Mouse (Mus musculus) layer of hippocampus, adult 9-10 months (tissue): Measurements from ENCODE around the gene Nacc1.
"Not testable (repeated sequence)": the region's sequence is repeated elsewhere in the genome, so short reads cannot be mapped to it uniquely, and the experiment has no call there.

Experiments
- DNase-seq: peaks from one replicate; pipeline ENCODE4 v3.0.0; 2022; ENCODE audit warnings: low spot score

Gene Nacc1

DNA sequence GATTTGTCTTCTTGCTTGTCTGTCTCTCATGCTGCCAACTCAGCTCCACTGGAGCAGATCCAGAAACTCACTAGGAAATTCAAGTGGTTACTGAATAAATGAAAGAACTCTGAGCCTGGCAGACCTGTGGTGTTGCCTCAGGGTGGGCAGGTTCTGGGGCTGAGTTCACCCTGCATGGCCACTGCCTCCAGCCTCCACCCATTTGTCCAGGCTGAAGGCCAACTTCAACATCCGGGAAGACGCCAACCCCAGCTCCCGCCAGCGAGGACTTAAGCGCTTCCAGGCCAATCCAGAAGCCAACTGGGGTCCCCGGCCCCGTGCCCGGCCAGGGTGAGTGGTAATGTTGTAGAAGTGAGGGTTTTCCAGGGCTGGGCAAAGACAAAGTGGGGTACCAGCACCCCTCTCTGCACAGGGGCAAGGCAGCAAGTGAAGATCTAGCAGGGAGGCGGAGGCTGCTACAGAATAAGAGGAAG lies 11.3 kb upstream of the Nacc1 start:
- no peak for DNase-seq

DNA sequence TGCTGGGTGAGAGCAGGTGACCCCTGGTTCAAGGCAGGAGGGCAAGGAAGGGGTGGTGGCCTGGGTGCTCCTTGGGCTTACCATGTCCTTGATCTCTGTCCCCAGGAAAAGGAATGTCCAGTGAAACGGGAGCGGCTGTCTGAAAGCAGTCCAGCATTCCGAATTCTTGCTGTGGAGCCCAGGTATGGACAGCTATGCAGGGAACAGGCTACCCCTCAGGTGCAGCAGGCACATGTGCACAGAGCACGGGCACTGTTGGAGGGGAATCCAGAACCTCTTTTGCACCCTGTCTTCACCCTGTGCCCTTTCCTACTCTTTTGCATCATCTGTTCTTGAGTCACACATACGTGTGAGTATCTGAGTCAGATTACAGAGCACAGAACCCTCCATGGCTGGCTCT lies 10.6 kb upstream of the Nacc1 start:
- no peak for DNase-seq

DNA sequence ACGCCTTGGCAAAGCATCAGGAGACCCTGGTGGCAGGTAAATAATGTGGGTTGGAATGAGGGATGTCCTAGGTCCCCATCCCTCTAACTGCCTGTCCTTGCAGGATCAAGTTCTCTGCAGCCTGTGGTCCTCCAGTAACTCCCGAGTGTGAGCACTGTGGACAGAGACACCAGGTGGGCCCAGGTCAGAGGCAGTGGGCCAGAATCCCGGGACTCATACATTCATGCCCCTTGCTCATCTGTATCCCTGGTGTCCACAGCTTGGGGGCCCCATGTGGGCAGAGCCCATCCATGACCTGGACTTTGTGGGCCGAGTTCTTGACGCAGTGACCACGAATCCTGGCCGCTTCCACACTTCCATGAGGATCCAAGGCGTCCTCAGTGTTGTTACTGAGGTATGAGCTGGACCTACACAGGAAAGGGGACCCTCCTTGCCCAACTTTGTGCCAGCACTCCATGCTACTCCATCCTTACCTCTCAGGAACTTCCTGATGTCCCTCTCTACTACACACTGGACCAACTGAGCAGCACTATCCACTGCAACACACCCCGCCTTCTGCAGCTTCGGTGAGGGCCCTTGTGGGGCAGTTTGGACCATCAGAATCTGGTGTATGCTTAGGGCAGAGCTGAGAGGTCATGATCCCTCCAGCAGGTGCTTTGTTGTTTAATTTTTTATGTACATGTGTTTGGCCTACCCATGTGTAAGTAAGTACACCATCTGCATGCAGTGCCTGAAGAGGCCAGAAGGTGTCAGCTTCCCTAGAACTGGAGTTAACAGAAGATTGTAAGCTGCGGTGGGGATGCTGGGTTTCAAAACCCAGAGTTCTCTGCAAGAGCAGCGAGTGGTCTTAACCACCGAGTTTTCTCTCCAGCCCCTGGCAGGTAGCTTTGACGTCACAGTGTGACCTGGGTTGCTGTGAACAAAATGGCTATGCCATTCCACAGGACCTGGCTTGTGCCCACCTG lies 9.8 kb upstream of the Nacc1 start:
- no peak for DNase-seq

DNA sequence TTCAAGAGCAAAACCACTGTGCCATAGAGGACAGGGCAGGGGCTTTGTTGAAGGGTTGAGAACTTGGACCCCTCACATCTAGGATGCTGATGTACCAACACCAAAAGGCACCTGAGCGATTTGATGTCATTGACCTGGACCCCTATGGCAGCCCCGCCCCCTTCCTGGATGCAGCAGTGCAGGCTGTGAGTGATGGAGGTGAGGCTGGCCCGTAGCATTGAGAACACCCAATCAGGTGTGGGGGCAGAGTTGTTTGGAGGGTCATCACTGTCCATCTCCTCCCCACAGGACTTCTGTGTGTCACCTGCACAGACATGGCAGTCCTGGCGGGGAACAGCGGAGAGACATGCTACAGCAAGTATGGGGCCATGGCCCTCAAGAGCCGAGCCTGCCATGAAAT lies 7.5 kb upstream of the Nacc1 start:
- no peak for DNase-seq

DNA sequence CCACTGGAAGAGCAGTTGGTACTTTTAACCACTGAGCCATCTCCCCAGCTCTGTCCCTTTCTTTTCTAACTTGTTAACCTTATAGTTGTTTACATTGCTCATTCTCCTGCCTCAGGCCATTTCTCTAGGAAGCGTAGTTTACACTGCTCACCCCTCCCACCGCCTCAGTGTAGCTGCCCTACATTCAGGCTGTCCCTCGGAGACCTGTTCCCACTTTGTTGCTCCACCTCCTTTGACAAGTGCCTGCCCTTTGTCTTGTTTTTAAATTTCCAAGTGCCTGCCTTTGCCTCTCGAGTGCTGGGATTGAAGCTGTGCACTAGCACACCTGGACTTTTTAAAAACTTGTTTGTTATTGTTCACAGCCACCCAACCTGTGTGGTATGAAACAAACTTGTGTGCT lies 5.7 kb upstream of the Nacc1 start:
- DNase-seq, result no peak

DNA sequence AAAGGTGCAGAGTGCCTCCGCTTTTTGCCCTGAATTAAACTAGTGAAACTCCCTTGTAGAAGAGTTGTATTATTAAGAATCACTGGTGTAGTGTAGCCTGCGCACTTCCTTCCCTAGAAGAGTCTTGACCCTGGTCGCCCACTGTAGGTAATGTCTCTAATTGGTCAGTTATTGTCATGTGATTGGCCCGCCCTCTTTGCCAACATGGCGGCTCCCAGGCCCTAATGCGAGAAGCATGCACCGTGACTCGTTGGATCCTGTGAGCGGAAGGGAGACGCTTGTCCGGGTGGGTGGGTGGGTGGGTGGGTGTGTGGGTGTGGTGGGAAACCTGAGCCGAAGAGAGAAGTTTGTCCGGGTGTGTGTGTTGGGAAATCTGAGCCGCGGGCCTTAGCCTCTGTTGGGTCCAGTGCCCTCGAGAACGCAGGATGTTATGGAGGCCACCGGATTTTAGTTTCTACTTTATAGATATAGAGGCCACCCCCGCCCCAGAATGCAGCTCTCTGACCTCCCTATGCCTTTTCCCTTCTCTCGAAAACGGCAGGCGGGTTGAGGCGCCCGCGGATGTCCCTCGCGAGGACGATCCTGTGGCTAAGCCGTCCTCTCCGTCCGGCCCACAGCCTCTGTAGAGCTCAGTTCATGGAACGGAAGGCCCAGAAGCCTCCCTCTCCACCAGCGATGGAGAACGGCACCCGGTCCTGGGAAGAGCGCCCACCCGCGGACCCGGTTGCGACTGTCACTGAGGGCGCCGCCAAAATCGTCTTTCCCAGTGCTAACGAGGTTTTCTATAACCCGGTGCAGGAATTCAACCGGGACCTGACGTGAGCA lies 1.6 kb upstream of the Nacc1 start:
- DNase-seq, result peak; percentile 93

DNA sequence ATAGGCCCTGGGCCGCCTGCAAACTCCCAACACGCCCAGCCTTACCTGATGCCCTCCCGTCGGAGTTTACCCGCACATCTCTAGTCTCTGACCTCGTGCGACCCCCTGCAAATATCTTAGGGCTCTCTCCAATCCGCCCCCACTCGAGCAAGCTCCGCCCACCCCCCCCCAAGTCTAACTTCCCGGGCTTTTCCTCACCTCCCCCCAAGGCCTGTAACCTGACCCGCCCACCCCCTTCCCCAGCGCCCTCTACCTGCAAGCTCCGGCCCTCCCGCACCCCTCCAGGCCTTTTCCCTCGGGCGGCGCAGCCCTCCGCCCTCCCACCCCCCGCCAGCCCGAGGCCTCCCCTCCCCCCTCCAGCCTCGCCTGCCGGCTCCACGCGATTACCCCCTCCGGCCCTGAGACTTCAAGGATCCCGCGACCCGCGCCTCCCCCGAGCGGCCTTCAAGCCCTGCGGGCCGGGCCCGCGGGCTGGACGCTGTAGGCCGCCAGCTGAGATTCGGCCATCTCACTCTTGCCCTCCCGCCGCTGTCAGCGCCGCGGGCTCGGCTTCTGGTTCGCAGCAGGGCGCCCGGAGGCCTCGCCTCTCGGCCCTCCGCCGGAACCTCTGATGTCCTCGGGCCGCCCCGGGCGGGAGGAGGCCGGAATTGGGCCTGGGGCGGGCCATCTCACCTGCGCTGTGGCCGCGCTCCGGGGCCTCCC lies 508 bp downstream of the Nacc1 start:
- DNase-seq, result no peak

DNA sequence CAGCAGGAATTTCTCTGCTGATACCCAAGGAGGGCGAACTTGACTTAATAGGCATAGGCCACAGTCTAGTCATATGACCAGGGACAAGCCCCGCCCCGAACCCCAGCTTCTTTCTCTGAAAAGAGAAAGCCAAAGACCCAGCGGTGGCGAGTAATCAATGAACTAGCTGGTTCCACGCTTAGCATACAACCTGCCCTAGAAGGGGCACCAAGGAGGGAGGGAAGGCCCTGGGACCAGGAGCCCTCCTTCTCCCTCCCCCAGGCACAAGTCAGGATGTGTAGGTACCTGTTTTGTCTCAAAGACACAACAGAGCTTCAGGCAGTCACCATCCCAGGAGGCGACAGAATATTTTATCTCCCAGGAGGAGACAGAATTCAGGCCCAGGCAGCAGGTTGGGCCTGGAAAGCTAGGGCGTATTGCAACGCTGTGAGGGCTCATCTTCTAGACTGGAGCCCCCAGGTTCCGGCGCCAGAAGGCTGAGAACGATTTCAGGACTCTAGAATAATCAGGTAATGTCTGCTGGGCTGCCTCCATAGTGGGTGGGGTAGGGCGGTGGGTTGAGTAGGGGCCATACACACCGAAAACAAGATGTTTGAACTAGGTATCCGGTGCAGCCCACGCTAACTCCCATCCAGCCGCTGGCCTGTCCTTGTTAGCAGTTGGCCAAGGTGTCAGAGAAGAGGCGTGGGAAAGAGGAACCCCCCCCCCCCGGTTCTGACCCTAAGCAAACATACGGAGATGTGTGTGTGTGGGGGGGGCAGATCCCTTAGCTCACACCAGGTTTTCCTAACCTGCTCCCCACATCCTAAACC lies 1.3 kb downstream of the Nacc1 start, which contains the start of gene Trmt1:
TSS of gene Trmt1 (plus strand) at position 117 of the 812 bp plus-strand sequence.
- no peak for DNase-seq

DNA sequence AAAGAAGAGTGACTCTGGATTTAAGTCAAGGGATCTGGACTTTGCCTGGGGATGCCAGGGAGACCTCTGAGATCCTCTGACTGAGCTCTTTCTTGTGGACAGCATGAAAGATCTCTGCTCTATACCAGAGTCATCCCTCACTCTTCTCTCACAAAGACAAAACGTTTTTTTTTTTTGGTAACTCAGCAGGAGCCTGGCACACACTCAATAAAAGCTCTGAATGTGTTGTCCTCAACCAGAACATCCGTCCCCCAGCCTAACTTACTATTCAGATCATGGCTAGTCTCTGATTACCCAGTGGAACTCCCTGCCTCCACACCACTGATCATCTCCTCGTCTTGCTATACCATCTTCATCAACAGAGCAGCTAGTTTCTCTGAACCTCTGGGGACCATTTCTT lies 3.1 kb downstream of the Nacc1 start:
- no peak for DNase-seq

DNA sequence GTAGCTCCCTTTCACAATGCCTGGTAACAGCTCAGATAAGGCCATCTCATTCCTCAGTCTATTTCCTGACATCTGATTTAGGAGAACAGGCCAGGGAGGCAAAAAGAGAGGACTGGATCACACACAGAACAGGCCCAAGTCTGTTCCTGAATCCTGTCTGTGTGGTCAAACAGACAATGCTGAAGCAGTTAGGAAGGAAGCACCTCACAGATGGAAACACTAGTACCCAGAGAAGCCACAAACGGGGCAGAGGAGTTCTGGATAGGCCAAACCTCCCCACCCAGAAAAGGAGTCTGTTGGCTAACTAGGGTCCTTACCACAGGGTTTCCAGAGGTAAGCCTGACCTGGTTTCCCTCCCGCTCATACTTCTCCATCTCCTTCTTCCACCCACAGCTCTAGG lies 5.4 kb downstream of the Nacc1 start:
- no peak for DNase-seq

DNA sequence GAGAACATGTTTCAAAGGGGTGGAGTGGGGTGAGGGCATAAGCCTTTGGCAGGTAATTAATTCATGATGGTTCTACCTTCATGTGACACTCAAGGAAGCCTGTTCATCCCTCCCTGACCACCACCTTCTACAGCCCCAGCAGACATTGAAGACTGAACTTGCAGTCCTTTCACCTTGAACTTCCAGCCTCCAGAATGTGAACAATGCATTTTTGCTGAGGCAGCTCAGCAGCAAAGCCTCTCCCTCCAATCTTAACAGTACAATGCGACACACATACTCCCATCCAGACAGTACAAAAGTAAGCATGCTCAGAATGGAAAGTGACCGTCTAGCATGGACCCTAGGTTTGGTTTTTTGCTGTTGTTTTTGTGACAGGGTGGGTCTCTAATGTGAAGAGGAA lies 6.2 kb downstream of the Nacc1 start:
- no peak for DNase-seq

DNA sequence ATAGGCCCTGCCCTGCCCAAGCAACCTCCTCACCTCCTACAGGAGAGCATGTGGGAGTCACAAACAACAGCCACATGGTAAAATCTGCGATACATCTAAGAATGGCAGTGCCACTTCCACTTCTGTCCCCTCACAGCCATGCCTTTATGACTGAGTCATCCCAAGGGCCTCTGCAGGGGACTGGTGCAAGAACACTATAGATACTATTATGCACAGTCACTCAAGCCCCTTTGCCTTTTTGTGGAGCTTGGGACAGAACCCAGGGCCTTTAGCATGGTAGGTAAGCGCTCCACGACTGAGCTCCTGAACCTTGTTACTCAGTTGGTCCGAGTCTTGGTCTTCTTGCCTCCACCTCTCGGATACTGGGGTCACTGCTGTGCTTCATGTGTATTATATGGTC lies 10.4 kb downstream of the Nacc1 start:
- DNase-seq, result no peak

DNA sequence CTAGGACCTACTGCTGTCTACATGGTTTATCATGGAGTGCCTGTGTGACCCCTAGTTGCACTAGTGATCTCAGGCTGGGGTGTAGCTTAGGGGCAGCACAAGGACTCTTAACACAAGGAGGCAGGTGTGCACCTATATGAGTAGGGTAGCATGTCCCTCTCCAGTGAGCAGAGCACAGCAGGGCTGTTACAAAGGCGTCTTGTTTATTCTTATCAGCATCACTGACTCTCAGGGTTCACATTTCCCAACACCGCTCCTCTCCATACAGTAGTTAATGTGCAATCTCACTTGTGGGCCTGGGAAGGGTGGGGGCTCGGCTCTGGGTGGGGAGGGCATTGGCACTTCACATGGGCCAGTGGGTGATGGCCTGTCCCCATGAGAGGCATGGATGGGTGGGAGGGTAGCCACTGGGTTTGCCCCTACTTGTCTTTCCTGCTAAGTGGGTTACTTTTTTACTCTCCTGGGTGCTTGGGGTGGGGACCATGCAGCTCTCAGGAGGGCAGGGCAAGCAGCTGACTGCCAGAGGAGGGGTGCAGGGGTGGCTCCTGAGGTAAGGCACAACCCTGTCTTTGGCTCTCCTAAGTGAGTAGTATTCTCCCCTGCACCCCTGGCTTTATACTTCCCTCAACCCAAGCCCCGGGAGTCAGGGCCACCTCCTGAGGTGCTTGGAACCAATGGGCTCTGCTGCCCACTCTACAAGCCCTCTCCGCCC lies 17.2 kb downstream of the Nacc1 start:
- DNase-seq, result not testable (repeated sequence)

DNA sequence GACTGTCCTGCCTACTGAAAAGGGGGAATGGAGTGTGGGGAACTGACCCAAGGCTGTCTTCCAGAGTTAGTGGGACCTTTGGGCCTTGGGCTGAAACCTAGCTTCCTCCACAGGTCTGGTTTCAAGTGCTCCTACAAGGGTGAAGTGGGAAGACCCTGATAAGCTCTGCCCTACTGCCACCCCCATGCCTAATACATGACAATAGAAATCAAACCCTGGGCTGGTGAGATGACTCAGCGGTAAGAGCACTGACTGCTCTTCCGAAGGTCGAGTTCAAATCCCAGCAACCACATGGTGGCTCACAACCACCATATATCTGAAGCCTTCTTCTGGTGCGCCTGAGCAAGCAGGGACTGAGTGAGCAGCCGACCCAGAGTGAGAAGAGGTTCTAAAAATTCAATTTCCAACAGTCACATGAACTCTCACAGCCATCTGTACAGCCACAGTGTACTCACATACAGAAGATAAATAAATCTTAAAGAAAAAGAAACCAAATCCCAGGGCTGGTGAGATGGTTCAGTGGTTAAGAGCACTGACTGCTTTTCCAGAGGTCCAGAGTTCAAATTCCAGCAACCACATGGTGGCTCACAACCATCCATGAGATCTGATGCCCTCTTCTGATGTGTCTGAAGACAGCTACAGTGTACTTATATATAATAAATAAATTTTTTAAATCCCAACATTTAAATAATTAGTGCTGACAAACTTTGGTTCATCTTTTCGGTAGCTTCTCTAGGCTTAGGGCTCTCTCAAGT lies 18.8 kb downstream of the Nacc1 start:
- no peak for DNase-seq

DNA sequence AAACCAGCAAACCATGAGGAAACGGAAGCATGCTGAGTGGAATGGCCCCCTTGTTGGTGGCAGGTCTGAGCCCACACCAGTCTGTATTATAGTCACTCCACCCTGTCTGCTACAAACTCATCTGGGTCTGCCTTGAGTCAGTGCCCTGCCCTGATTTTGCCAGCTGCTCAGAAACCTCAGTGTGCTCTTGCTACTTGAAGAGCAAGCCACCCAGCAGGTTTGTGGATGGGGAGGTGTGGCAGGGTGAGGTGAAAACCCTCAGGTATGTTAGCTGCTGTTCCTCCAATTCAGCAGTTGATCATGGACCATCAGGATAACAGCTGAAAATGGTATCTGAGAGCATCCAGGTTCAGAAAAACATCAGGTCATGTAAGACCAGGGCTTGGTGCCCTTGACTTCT lies 19.6 kb downstream of the Nacc1 start:
- DNase-seq, result no peak

DNA sequence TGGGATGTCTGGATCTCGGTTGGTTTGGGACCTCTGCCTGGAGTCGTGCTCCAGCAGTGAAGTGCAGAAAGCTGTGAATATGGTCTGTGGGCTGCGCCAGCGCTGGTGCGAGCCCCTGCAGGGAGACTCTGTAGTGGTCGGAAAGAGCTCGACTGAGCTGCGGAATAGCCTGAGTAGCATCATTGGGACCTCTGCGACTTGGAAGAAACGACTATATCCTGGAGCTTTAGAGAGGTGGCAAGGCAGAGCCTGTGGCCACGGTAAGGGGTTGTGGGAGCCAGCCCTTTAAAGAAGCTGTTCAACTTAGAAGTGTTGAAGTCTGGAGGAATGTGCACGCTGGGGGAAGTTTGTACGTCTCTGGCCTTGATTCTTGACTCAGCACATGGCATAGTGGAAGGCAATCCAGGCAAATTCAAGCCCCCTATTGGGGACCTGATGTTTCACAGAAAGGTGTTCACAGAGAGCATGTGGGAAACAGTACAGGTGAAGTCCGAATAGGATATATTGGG lies 22.2 kb downstream of the Nacc1 start:
- no peak for DNase-seq

DNA sequence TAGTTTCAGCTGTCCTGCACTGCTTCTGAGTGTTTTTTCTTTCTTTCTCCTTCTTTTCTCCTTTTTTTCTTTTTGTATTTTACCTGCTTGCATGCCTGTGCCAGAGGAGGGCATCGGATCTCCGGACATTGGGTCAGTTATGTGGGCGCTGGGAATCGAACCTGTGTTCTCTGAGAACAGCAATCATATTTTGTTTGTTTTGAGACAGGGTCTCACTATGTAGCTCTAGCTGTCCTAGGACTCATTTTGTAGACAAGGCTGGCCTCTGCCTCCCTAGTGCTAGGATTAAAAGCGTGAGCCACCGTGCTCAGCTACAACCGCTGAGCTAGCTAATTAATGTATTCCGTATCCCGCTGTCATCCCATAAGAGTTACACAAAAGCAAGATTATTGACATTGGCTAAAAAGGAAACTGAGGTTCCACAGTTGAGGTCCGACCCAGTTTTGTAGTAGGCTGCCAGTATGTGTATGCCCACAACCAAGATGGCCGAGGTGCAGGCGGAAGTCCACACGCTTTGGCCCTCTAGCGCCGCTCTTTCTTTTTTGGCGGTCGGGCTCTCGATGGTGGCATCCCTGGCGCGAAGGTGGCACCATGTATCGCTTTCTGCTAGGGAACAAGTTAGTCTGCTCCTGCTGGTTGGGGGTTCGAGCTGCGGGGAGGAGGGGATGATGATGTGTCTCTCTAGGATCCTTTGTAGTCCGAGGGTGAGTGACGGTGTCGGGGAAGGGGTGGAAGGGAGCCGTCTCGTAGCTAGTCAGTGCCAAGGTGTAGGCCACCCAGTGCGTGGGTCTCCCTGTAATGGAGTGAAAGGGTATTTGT lies 22.9 kb downstream of the Nacc1 start:
- peak; percentile 60 for DNase-seq

DNA sequence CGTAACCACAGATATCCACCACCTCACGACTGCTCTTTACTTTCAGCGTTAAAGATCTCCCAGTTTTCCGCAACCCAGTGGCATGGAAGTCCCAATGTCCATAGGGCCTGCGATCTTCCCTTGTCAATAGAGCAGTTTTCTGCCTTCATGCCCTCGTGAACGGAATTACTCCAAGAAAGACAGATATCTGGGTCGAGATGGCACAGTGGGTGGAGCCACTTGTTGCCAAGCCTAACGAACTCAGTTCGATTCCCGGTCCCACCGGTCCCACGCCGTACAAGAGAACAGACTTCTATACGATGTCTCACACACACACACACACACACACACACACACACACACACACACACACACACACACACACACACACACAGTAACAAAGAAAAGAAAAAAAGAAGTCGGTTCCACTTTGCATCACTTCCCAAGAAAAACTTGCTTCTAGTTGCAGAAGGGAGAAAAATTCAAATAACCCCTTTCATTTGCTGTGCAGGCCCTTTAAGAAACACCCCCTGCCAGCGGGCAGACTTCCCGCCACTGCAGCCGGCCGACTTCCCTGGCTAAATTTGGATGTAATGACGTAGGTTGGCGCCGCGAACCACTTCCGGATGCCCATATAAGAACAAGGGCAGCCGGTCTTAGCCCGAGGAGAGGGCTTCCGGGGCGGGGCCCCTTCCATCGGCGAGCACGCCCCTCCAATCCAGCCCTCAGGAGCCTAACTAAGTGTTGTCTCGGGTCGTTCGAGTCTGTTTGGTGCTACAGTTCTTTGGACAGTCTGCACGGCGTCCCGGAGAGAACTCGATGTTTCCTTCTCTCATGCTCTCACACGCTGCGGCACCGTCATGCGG lies 24.0 kb downstream of the Nacc1 start:
- peak; percentile 95 for DNase-seq
